Mouse (Mus musculus) kidney, postnatal 0 days (tissue): ENCODE measurements around the gene Galk2. TPM values are rescaled to one million over a fixed set of nuclear protein-coding genes. Genes with fewer than 3 reads are reported as not detected.
A peak's percentile ranks its signal among the peaks of the same experiment; 100 is the strongest.

ENCODE experiments used
- ATAC-seq: fragments of 200-750 bp; cut with Nextera tagmentation; replicated peaks from 2 replicates; pipeline ENCODE4 v1.8.0; 2017; ENCODE audit warnings: low read depth, moderate number of reproducible peaks, moderate TSS enrichment, moderate library complexity; ENCODE audit not compliant: low FRiP score
- DNase-seq: peaks from one replicate; pipeline ENCODE4 v3.0.0-alpha.2; 2016; ENCODE audit warnings: low spot score
- H3K27ac ChIP-seq: fragments of 300-500 bp; sonication (generic); 2 replicates; pipeline ENCODE4 v1.5.1; 2014; ENCODE audit warnings: mild to moderate bottlenecking
- H3K27me3 ChIP-seq: fragments of 300-500 bp; sonication (generic); 2 replicates; pipeline ENCODE4 v1.6.1; 2014; ENCODE audit warnings: low read length, mixed read lengths; ENCODE audit not compliant: insufficient read depth
- H3K36me3 ChIP-seq: fragments of 300-500 bp; sonication (generic); 2 replicates; pipeline ENCODE4 v1.6.1; 2014; ENCODE audit warnings: low read length, mixed read lengths; ENCODE audit not compliant: insufficient read depth
- H3K4me1 ChIP-seq: fragments of 300-500 bp; sonication (generic); replicated peaks from 2 replicates; pipeline ENCODE4 v1.6.1; 2014; ENCODE audit warnings: antibody characterized with exemption, low read length, mixed read lengths; ENCODE audit not compliant: insufficient read depth
- H3K4me2 ChIP-seq: fragments of 300-500 bp; sonication (generic); 2 replicates; pipeline ENCODE4 v1.6.1; 2014; ENCODE audit warnings: mild to moderate bottlenecking, low read length, moderate library complexity, mixed read lengths
- H3K4me3 ChIP-seq: fragments of 300-500 bp; sonication (generic); replicated peaks from 2 replicates; pipeline ENCODE4 v1.5.1; 2014; ENCODE audit warnings: low read depth, low read length
- H3K9ac ChIP-seq: fragments of 300-500 bp; sonication (generic); 2 replicates; pipeline ENCODE4 v1.6.1; 2014; ENCODE audit warnings: low read depth, low read length
- H3K9me3 ChIP-seq: fragments of 300-500 bp; sonication (generic); replicated peaks from 2 replicates; pipeline ENCODE4 v1.6.1; 2016; ENCODE audit warnings: low read length, inconsistent platforms, mixed read lengths
- CTCF ChIP-seq: IDR thresholded peaks from 2 replicates; pipeline ENCODE4 v1.5.1; 2016; ENCODE audit warnings: antibody characterized with exemption, low read depth, mild to moderate bottlenecking, moderate library complexity
- WGBS: fragments of 180-500 bp; shearing (Covaris S2); extraction: QIAGEN DNeasy Blood & Tissue Kit; methylation state at CpG from one replicate; pipeline ENCODE4 v1.1.7; 2014; 5-methylcytosine and 5-hydroxymethylcytosine counted together
- polyA plus RNA-seq: library from polyadenylated mRNA; unstranded; fragments of >200 nt; fragmentation: Nextera tagmentation; extraction: Ambion mirVana; gene quantifications from 2 replicates; pipeline ENCODE4 v1.2.1, GENCODE M21; 2015

Galk2 gene
- polyA plus RNA-seq, 1 experiment from 2014 or later, result 60.6 TPM

- Histone ChIP-seq H3K27ac (no peak overlapping the region), H3K9me3 (no peaks in the 10 kb centered on the region), H3K4me2 (no peak overlapping the region), H3K9ac (no peak overlapping the region), H3K4me3 (no peak overlapping the region), H3K36me3 (peaks cover 3% of the 10 kb centered on the region; the same call in 1 of the 2 replicates), H3K27me3 (no peaks in the 10 kb centered on the region), H3K4me1 (no peaks in the 10 kb centered on the region)
- WGBS, result 95% methylated on average over 5 of the region's 5 CpGs
- ATAC-seq (no peak), DNase-seq (no peak)
- TF ChIP-seq CTCF, result no peak
Measured at GRCm38 (mm10) chr2:125922149-125922548, 63.2 kb downstream of the Galk2 start.

GRCm38 (mm10) chr2:125922877-125923276 lies 64.0 kb downstream of the Galk2 start:
- Histone ChIP-seq H3K27ac (no peak overlapping the region), H3K4me1 (no peaks in the 10 kb centered on the region), H3K9me3 (no peaks in the 10 kb centered on the region), H3K36me3 (peaks cover 1% of the 10 kb centered on the region; the same call in 1 of the 2 replicates), H3K4me3 (no peak overlapping the region), H3K9ac (no peak overlapping the region), H3K4me2 (no peak overlapping the region), H3K27me3 (no peaks in the 10 kb centered on the region)
- ATAC-seq (no peak), DNase-seq (no peak)
- TF ChIP-seq CTCF, result no peak
- WGBS, result 69% methylated on average over 4 of the region's 4 CpGs

- no peak overlapping the region for H3K9ac ChIP-seq
- H3K9me3 ChIP-seq, result no peaks in the 10 kb centered on the region
- no peaks in the 10 kb centered on the region; the same call in 1 of the 2 replicates for H3K36me3 ChIP-seq
- ATAC-seq (no peak), DNase-seq (no peak)
- no peak overlapping the region for H3K27ac ChIP-seq
- H3K27me3 ChIP-seq, result no peaks in the 10 kb centered on the region
- TF ChIP-seq CTCF, result no peak
- no peak overlapping the region for H3K4me3 ChIP-seq
- no peak overlapping the region for H3K4me2 ChIP-seq
- no peaks in the 10 kb centered on the region for H3K4me1 ChIP-seq
- 89% methylated on average over 5 of the region's 5 CpGs for WGBS
Measured at GRCm38 (mm10) chr2:125923346-125923745, 64.4 kb downstream of the Galk2 start.

GRCm38 (mm10) chr2:125924554-125924953 lies 65.6 kb downstream of the Galk2 start:
- Histone ChIP-seq H3K4me2 (no peak overlapping the region), H3K27me3 (no peaks in the 10 kb centered on the region), H3K4me3 (no peak overlapping the region), H3K9me3 (no peaks in the 10 kb centered on the region), H3K4me1 (no peaks in the 10 kb centered on the region), H3K36me3 (no peaks in the 10 kb centered on the region; the same call in 1 of the 2 replicates), H3K9ac (no peak overlapping the region), H3K27ac (no peak overlapping the region)
- no peak for DNase-seq
- ATAC-seq, result no peak
- no peak for TF ChIP-seq CTCF
- WGBS, result 79% methylated on average over 1 of the region's 1 CpGs

- no peaks in the 10 kb centered on the region for H3K27me3 ChIP-seq
- no peak overlapping the region for H3K9ac ChIP-seq
- no peak overlapping the region for H3K4me2 ChIP-seq
- DNase-seq (no peak), ATAC-seq (no peak)
- no peaks in the 10 kb centered on the region; the same call in 1 of the 2 replicates for H3K36me3 ChIP-seq
- H3K4me1 ChIP-seq, result no peaks in the 10 kb centered on the region
- H3K4me3 ChIP-seq, result no peak overlapping the region
- H3K9me3 ChIP-seq, result no peaks in the 10 kb centered on the region
- no peak for TF ChIP-seq CTCF
- H3K27ac ChIP-seq, result no peak overlapping the region
- 67% methylated on average over 3 of the region's 3 CpGs for WGBS
Measured at GRCm38 (mm10) chr2:125925081-125925480, 66.2 kb downstream of the Galk2 start.

- WGBS, result 94% methylated on average over 3 of the region's 3 CpGs
- DNase-seq (no peak), ATAC-seq (no peak)
- no peaks in the 10 kb centered on the region for H3K4me1 ChIP-seq
- TF ChIP-seq CTCF, result no peak
- no peak overlapping the region for H3K9ac ChIP-seq
- H3K4me2 ChIP-seq, result no peak overlapping the region
- no peaks in the 10 kb centered on the region for H3K9me3 ChIP-seq
- H3K27ac ChIP-seq, result no peak overlapping the region
- no peaks in the 10 kb centered on the region for H3K27me3 ChIP-seq
- H3K36me3 ChIP-seq, result peaks cover 10% of the 10 kb centered on the region; the same call in 1 of the 2 replicates
- no peak overlapping the region for H3K4me3 ChIP-seq
Measured at GRCm38 (mm10) chr2:125929396-125929795, 70.5 kb downstream of the Galk2 start.

- no peaks in the 10 kb centered on the region for H3K27me3 ChIP-seq
- ATAC-seq (no peak), DNase-seq (peak; percentile 25)
- no peak overlapping the region for H3K9ac ChIP-seq
- TF ChIP-seq CTCF, result no peak
- H3K27ac ChIP-seq, result no peak overlapping the region
- no peak overlapping the region for H3K4me2 ChIP-seq
- no peaks in the 10 kb centered on the region for H3K9me3 ChIP-seq
- 52% methylated on average over 2 of the region's 2 CpGs for WGBS
- H3K4me1 ChIP-seq, result no peaks in the 10 kb centered on the region
- H3K4me3 ChIP-seq, result no peak overlapping the region
- peaks cover 10% of the 10 kb centered on the region; the same call in 1 of the 2 replicates for H3K36me3 ChIP-seq
Measured at GRCm38 (mm10) chr2:125929872-125930271, 71.0 kb downstream of the Galk2 start.
